Mouse (Mus musculus): ENCODE data around the gene Cdc14b.

- TF ChIP-seq CTCF (IDR thresholded peaks at IDR 0.05; ENCODE audit: extremely low read depth, insufficient read length, insufficient replicate concordance, low read depth, low read length), result no peak
- no peak for TF ChIP-seq POLR2A (IDR thresholded peaks at IDR 0.05; ENCODE audit: low read depth, low read length)
These were observed 60.2 kb downstream of the Cdc14b start for GRCm38 (mm10) chr13:64214891-64215290.
